Mouse (Mus musculus) embryonic fibroblast, embryonic 13.5 days (primary cell): ENCODE measurements around the gene Cemip. TPM values are rescaled to one million over a fixed set of nuclear protein-coding genes. Genes with fewer than 3 reads are reported as not detected.

Experiments used
- H3K27ac ChIP-seq: 2 replicates; pipeline ENCODE4 v1.5.1; 2012; ENCODE audit warnings: low read length, control low read depth, inconsistent platforms; ENCODE audit not compliant: insufficient read depth
- H3K4me1 ChIP-seq: 2 replicates; pipeline ENCODE4 v1.6.1; 2011; ENCODE audit warnings: low read length; ENCODE audit not compliant: control insufficient read depth, insufficient read depth
- H3K4me3 ChIP-seq: 2 replicates; pipeline ENCODE4 v1.5.1; 2011; ENCODE audit warnings: mild to moderate bottlenecking, control low read depth, low read length; ENCODE audit not compliant: insufficient read depth
- CTCF ChIP-seq: IDR thresholded peaks from 2 replicates; pipeline ENCODE4 v1.5.1; 2011; ENCODE audit warnings: mild to moderate bottlenecking, control low read depth, low read length, moderate library complexity, borderline replicate concordance; ENCODE audit not compliant: insufficient read depth
- POLR2A ChIP-seq: IDR thresholded peaks from 2 replicates; pipeline ENCODE4 v1.6.1; 2011; ENCODE audit warnings: low read depth, mild to moderate bottlenecking, control low read depth, low read length, moderate library complexity
- polyA plus RNA-seq: library from polyadenylated mRNA; stranded (reverse); fragments of >200 nt; gene quantifications from 2 replicates; pipeline ENCODE4 v1.2.4, GENCODE M21; 2011; ENCODE audit warnings: low read depth; ENCODE audit not compliant: missing spikeins, insufficient read length

The Cemip gene
- polyA plus RNA-seq, 1 experiment: 73.5 TPM

GRCm38 (mm10) chr7:83939017-83939721 is 147.1 kb downstream of the Cemip start:
- Histone ChIP-seq H3K27ac (peak overlapping the region; percentile 77), H3K4me3 (no peak overlapping the region), H3K4me1 (peaks cover 7% of the 10 kb centered on the region)
- TF ChIP-seq CTCF (no peak), POLR2A (no peak)

GRCm38 (mm10) chr7:83921637-83922036 is 164.7 kb downstream of the Cemip start:
- TF ChIP-seq CTCF: no peak
- TF ChIP-seq POLR2A: no peak
- H3K27ac ChIP-seq: no peak overlapping the region
- H3K4me3 ChIP-seq: no peak overlapping the region
- H3K4me1 ChIP-seq: no peaks in the 10 kb centered on the region

DNA sequence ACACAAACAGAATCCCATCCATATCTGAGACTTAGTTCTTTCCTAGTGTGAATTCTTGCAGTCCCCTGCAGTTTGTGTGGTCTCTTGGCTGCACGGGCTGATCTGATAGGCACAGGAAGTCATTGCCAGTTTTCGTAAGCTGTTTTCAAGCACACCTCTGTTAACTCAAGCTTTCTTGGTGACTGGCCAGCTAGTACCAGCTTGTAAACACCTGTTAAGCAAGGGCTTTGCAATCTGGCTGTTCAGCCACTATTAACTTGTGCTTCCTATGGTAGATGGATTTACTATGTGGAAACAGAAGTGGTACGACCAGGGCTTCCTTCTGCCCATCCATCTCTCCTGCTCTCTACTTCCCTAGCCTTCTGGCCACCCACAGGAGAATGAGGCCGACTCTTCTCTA is 166.1 kb downstream of the Cemip start:
- Histone ChIP-seq H3K4me3 (no peak overlapping the region), H3K27ac (no peak overlapping the region), H3K4me1 (no peaks in the 10 kb centered on the region)
- no peak for TF ChIP-seq POLR2A
- TF ChIP-seq CTCF: no peak

DNA sequence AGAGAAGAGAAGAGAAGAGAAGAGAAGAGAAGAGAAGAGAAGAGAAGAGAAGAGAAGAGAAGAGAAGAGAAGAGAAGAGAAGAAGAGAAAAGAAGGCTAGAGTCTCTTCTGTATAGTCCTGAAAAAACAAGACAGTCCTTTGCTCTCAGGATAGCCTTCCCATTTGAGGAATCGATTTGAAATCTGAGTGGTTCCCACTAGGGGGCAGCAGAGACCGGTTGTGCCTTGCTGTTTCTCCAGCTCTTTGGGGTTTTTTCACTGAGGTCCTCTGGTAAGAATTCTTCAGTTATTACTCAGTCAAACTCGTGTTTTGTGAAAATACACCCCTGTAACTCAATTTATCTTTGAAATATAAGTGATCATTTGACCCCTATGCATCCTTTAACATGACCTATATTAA is 171.7 kb downstream of the Cemip start:
- TF ChIP-seq POLR2A: no peak
- peak; percentile 42; the same call in 1 of the 2 replicates for TF ChIP-seq CTCF
- H3K4me1 ChIP-seq: no peaks in the 10 kb centered on the region
- H3K27ac ChIP-seq: no peak overlapping the region

GRCm38 (mm10) chr7:83913995-83914394 is 172.3 kb downstream of the Cemip start:
- H3K4me1 ChIP-seq: no peaks in the 10 kb centered on the region
- no peak overlapping the region for H3K4me3 ChIP-seq
- no peak for TF ChIP-seq CTCF
- no peak for TF ChIP-seq POLR2A
- no peak overlapping the region for H3K27ac ChIP-seq

More for the DNA sequence above, 171.7 kb downstream of the Cemip start:
- no peak overlapping the region for H3K4me3 ChIP-seq

GRCm38 (mm10) chr7:83913405-83913932 is 172.8 kb downstream of the Cemip start:
- TF ChIP-seq CTCF (no peak), POLR2A (no peak)
- H3K27ac ChIP-seq: no peak overlapping the region
- H3K4me1 ChIP-seq: no peaks in the 10 kb centered on the region
- no peak overlapping the region for H3K4me3 ChIP-seq

DNA sequence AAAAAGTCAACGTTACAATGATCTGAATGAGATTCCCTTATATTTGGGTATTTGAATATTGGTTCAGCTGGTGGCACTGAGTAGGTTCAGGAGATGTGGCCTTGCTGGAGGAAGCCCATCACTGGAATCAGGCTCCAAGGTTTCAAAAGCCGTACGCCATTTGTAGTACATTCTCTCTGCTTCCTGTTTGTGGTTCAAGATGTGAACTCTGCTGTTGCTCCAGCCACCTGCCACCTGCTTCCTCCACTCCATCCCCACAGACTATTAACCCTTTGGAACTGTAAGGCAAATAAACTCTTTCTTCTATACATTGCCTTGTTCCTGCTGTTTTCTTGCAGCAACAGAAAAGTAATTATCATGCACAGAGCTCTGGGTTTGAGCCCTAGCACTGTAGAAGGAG is 174.4 kb downstream of the Cemip start:
- TF ChIP-seq CTCF: no peak
- TF ChIP-seq POLR2A: no peak
- Histone ChIP-seq H3K4me3 (no peak overlapping the region), H3K27ac (no peak overlapping the region), H3K4me1 (no peaks in the 10 kb centered on the region)

- TF ChIP-seq POLR2A (no peak), CTCF (no peak)
- Histone ChIP-seq H3K27ac (no peak overlapping the region), H3K4me1 (no peaks in the 10 kb centered on the region)
Measured at GRCm38 (mm10) chr7:83904831-83905230, 181.5 kb downstream of the Cemip start.

DNA sequence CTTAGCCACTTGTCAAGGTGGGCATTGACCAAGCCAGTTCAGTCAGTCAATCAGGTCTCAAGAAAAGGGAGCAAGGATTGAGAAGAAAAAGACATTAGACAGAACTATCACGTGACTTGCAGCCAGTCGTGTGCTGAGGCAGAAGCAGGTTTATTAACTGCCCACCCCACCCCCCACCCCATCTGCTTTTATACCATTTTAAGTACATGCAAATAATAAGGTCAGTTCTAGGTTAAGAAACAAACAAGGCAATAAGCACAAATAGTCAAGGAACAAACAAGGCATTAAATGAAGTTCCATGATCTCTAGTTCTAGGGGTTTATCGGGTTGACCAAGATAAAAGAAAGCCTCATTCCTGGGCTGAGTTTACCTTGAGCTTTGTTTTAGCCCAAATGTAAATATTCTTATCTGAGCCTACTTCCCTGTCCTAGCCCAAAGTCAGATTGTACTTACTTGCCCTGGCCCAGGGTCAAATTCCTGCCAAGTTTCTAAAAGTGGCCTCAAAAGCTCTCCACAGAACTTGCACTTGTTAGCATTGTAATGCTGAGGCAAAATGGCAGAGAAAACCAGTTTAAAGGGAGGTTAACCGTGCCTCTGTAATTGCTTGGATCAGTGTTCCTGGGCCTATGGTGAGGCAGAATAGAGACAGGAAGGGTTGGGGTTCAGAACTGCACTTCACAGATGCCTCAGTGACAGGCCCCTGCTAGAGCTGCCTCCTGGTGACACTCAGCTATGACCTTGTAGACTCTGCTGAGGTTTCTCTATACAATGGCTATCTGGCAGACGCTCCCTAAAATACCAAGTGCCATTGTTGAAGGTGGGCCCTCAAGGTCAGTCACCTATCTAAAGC is 183.8 kb downstream of the Cemip start:
- no peak overlapping the region for H3K27ac ChIP-seq
- H3K4me1 ChIP-seq: no peaks in the 10 kb centered on the region
- no peak for TF ChIP-seq POLR2A
- no peak for TF ChIP-seq CTCF
- no peak overlapping the region for H3K4me3 ChIP-seq

More at GRCm38 (mm10) chr7:83904831-83905230, 181.5 kb downstream of the Cemip start:
- H3K4me3 ChIP-seq: no peak overlapping the region
